Mouse (Mus musculus) stomach, postnatal 0 days (tissue): Measurements from ENCODE around the gene Ube2r2.

ENCODE experiments used
- CTCF ChIP-seq: IDR thresholded peaks from 2 replicates; pipeline ENCODE4 v1.5.1; 2016; ENCODE audit warnings: antibody characterized with exemption, low read depth, mild to moderate bottlenecking, moderate library complexity
- EP300 ChIP-seq: optimal IDR thresholded peaks from 2 replicates; pipeline ENCODE3; 2016; ENCODE audit warnings: antibody characterized with exemption

DNA sequence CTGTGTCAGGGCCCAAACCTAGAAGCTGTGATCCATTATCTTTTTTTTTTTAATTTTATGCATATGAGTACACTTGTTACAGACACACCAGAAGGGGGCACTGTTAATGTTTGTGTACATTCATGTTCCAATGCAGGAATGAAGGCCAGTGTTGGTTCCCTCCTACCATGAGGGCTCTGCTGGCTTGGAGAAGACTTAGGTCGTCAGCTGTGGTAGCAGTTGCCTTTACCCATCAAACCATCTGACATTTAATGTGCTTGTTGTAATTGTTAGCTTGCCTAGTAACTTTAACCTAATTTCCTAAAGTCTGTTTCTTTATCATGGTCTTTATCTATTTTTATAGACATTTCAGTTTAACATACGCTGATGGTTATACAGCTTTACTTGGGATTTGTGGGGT is 35.4 kb downstream of the Ube2r2 start:
- no peak for TF ChIP-seq CTCF
- no peak for TF ChIP-seq EP300
